Mouse (Mus musculus) forebrain, embryonic 15.5 days (tissue): ENCODE measurements around the gene Ankrd13a. TPM values are rescaled to one million over a fixed set of nuclear protein-coding genes. Genes with fewer than 3 reads are reported as not detected.
A peak's percentile ranks its signal among the peaks of the same experiment; 100 is the strongest.

Experiments
- ATAC-seq: fragments of 200-750 bp; cut with Nextera tagmentation; replicated peaks from 2 replicates; pipeline ENCODE4 v1.8.0; 2017; ENCODE audit warnings: mild to moderate bottlenecking, moderate TSS enrichment, moderate library complexity
- H3K27ac ChIP-seq: fragments of 300-500 bp; sonication (generic); replicated peaks from 2 replicates; pipeline ENCODE4 v1.5.1; 2015; ENCODE audit warnings: mild to moderate bottlenecking, inconsistent platforms
- H3K27me3 ChIP-seq: fragments of 300-500 bp; sonication (generic); 2 replicates; pipeline ENCODE4 v1.6.1; 2015; ENCODE audit warnings: inconsistent platforms
- H3K36me3 ChIP-seq: fragments of 300-500 bp; sonication (generic); 2 replicates; pipeline ENCODE4 v1.6.1; 2015; ENCODE audit warnings: mild to moderate bottlenecking, inconsistent platforms
- H3K4me1 ChIP-seq: fragments of 300-500 bp; sonication (generic); 2 replicates; pipeline ENCODE4 v1.6.1; 2015; ENCODE audit warnings: inconsistent platforms
- H3K4me2 ChIP-seq: fragments of 300-500 bp; sonication (generic); replicated peaks from 2 replicates; pipeline ENCODE4 v1.6.1; 2015; ENCODE audit warnings: mild to moderate bottlenecking, inconsistent platforms
- H3K4me3 ChIP-seq: fragments of 300-500 bp; sonication (generic); 2 replicates; pipeline ENCODE4 v1.5.1; 2015; ENCODE audit warnings: mild to moderate bottlenecking, inconsistent platforms
- H3K9ac ChIP-seq: fragments of 300-500 bp; sonication (generic); replicated peaks from 2 replicates; pipeline ENCODE4 v1.6.1; 2015; ENCODE audit warnings: mild to moderate bottlenecking, inconsistent platforms
- H3K9me3 ChIP-seq: fragments of 300-500 bp; sonication (generic); 2 replicates; pipeline ENCODE4 v1.6.1; 2016; ENCODE audit warnings: inconsistent platforms
- WGBS: fragments of 180-500 bp; shearing (Covaris S2); methylation state at CpG from one replicate; pipeline ENCODE4 v1.1.7; 2015; ENCODE audit warnings: mixed read lengths; 5-methylcytosine and 5-hydroxymethylcytosine counted together
- polyA plus RNA-seq: library from polyadenylated mRNA; unstranded; fragments of >200 nt; fragmentation: Nextera tagmentation; extraction: Ambion mirVana; gene quantifications from 2 replicates; pipeline ENCODE4 v1.2.1, GENCODE M21; 2015

The Ankrd13a gene
- 31.4 and 32.8 TPM in 2 replicates for polyA plus RNA-seq

- peaks cover 48% of the 10 kb centered on the region for H3K4me1 ChIP-seq
- WGBS, result under 1% methylated on average over 42 of the region's 73 CpGs
These were observed at the start of gene Ankrd13a for GRCm38 (mm10) chr5:114774403-114775051. Ankrd13a (plus strand) TSS chr5:114774677.

GRCm38 (mm10) chr5:114728160-114728559 lies 46.3 kb upstream of the Ankrd13a start:
- no peak for ATAC-seq
- 83% methylated on average over 10 of the region's 10 CpGs for WGBS

More at GRCm38 (mm10) chr5:114774403-114775051, at the start of gene Ankrd13a:
- peak within 1 kb of the TSS; percentile 71 for H3K4me2 ChIP-seq
- H3K9me3 ChIP-seq, result no peaks in the 10 kb centered on the region
- no peaks in the 10 kb centered on the region for H3K27me3 ChIP-seq
- H3K36me3 ChIP-seq, result no peaks in the 10 kb centered on the region
- H3K4me3 ChIP-seq, result peak within 1 kb of the TSS; percentile 76
- ATAC-seq, result peak; percentile 91
- H3K9ac ChIP-seq, result peak within 1 kb of the TSS; percentile 95
- H3K27ac ChIP-seq, result peak within 1 kb of the TSS; percentile 95

GRCm38 (mm10) chr5:114730129-114730528 lies 44.3 kb upstream of the Ankrd13a start:
- Histone ChIP-seq H3K4me3 (no peak overlapping the region), H3K4me1 (no peaks in the 10 kb centered on the region), H3K9ac (no peak overlapping the region), H3K27ac (no peak overlapping the region), H3K4me2 (no peak overlapping the region), H3K36me3 (peaks cover 58% of the 10 kb centered on the region), H3K9me3 (no peaks in the 10 kb centered on the region), H3K27me3 (no peaks in the 10 kb centered on the region)
- no peak for ATAC-seq
- WGBS, result 77% methylated on average over 10 of the region's 10 CpGs

More at GRCm38 (mm10) chr5:114728160-114728559, 46.3 kb upstream of the Ankrd13a start:
- Histone ChIP-seq H3K4me2 (no peak overlapping the region), H3K9ac (no peak overlapping the region), H3K36me3 (peaks cover 59% of the 10 kb centered on the region), H3K4me3 (no peak overlapping the region), H3K27ac (no peak overlapping the region), H3K27me3 (no peaks in the 10 kb centered on the region), H3K4me1 (no peaks in the 10 kb centered on the region), H3K9me3 (no peaks in the 10 kb centered on the region)

DNA sequence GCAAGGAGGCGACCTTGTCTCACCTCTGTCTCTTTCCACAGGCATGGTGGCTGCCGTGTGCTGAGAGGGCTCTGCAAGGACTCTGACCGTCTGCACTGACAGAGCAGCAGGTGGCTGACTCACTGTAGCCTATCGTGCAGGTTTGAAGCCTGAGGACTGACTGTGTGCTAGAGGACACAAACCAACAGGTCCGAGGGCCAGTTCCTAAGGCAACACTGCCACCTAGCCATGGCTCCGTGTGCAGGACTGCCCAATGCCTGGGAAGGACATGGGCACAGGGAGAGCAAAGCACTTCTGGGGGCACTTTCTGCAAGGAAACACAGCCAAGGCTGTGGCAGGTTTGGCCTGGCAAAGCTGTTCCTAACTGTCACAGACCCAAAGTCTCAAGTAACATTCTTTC lies 43.0 kb upstream of the Ankrd13a start:
- Histone ChIP-seq H3K27me3 (no peaks in the 10 kb centered on the region), H3K4me2 (no peak overlapping the region), H3K9ac (no peak overlapping the region), H3K36me3 (peaks cover 70% of the 10 kb centered on the region), H3K4me3 (no peak overlapping the region), H3K4me1 (no peaks in the 10 kb centered on the region), H3K9me3 (no peaks in the 10 kb centered on the region), H3K27ac (no peak overlapping the region)
- no peak for ATAC-seq
- WGBS, result 70% methylated on average over 6 of the region's 6 CpGs

- no peaks in the 10 kb centered on the region for H3K9me3 ChIP-seq
- no peak overlapping the region for H3K27ac ChIP-seq
- H3K4me3 ChIP-seq, result no peak overlapping the region
- H3K9ac ChIP-seq, result no peak overlapping the region
- ATAC-seq, result no peak
- no peak overlapping the region for H3K4me2 ChIP-seq
- no peaks in the 10 kb centered on the region for H3K27me3 ChIP-seq
- no peaks in the 10 kb centered on the region for H3K4me1 ChIP-seq
- 92% methylated on average over 15 of the region's 15 CpGs for WGBS
- H3K36me3 ChIP-seq, result peaks cover 75% of the 10 kb centered on the region
These were observed 42.5 kb upstream of the Ankrd13a start for GRCm38 (mm10) chr5:114731969-114732368.

GRCm38 (mm10) chr5:114733606-114734005 lies 40.9 kb upstream of the Ankrd13a start:
- no peak overlapping the region for H3K27ac ChIP-seq
- 96% methylated on average over 15 of the region's 15 CpGs for WGBS
- H3K9me3 ChIP-seq, result no peaks in the 10 kb centered on the region
- H3K4me1 ChIP-seq, result no peaks in the 10 kb centered on the region
- no peak for ATAC-seq
- no peak overlapping the region for H3K4me3 ChIP-seq
- H3K27me3 ChIP-seq, result no peaks in the 10 kb centered on the region
- no peak overlapping the region for H3K4me2 ChIP-seq
- no peak overlapping the region for H3K9ac ChIP-seq
- peaks cover 80% of the 10 kb centered on the region for H3K36me3 ChIP-seq

- H3K4me3 ChIP-seq, result no peak overlapping the region
- no peak overlapping the region for H3K4me2 ChIP-seq
- peaks cover 78% of the 10 kb centered on the region for H3K36me3 ChIP-seq
- no peak overlapping the region for H3K27ac ChIP-seq
- 0 out of 2 replicates have a peak, but pooled peaks cover under 1% of the 10 kb centered on the region for H3K4me1 ChIP-seq
- WGBS, result 82% methylated on average over 21 of the region's 21 CpGs
- H3K9me3 ChIP-seq, result no peaks in the 10 kb centered on the region
- no peaks in the 10 kb centered on the region for H3K27me3 ChIP-seq
- ATAC-seq, result no peak
- H3K9ac ChIP-seq, result no peak overlapping the region
These were observed 37.2 kb upstream of the Ankrd13a start for GRCm38 (mm10) chr5:114737090-114737887.

DNA sequence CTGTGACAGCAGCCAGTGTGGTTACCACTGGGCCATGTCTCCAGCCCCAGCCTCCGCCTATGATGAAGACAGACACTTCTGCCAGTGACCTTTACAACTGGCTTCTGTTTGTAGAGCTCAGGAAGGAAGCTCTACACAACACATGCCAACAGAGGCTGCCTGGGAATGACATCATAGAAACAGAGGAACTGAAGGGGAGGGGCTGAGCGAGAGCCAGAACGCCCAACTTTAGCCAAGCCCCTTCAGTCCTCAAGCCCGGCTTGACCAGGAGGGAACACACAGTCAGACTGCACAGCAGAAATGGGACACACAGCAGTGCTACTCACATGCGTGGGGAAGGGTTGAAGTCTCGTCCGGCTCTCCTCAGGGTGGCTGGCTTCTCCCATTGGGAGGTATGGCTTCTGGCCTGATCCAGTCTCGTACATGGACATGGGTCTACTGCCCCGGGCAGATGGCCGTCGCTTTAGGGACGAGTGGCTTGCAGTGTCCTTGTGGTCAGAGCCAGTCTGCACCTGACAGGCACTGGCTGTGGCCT lies 35.7 kb upstream of the Ankrd13a start:
- no peak for ATAC-seq
- WGBS, result 89% methylated on average over 12 of the region's 12 CpGs
- H3K36me3 ChIP-seq, result peaks cover 76% of the 10 kb centered on the region

GRCm38 (mm10) chr5:114740595-114740994 lies 33.9 kb upstream of the Ankrd13a start:
- 77% methylated on average over 4 of the region's 4 CpGs for WGBS
- Histone ChIP-seq H3K9ac (no peak overlapping the region), H3K36me3 (peaks cover 91% of the 10 kb centered on the region), H3K9me3 (no peaks in the 10 kb centered on the region), H3K27ac (no peak overlapping the region), H3K4me3 (no peak overlapping the region), H3K27me3 (no peaks in the 10 kb centered on the region), H3K4me1 (peaks cover 17% of the 10 kb centered on the region), H3K4me2 (no peak overlapping the region)
- no peak for ATAC-seq

More for the DNA sequence above, 35.7 kb upstream of the Ankrd13a start:
- H3K9ac ChIP-seq, result no peak overlapping the region
- H3K4me3 ChIP-seq, result no peak overlapping the region
- H3K27me3 ChIP-seq, result no peaks in the 10 kb centered on the region
- H3K4me2 ChIP-seq, result no peak overlapping the region
- H3K9me3 ChIP-seq, result no peaks in the 10 kb centered on the region
- peaks cover 14% of the 10 kb centered on the region for H3K4me1 ChIP-seq
- no peak overlapping the region for H3K27ac ChIP-seq

DNA sequence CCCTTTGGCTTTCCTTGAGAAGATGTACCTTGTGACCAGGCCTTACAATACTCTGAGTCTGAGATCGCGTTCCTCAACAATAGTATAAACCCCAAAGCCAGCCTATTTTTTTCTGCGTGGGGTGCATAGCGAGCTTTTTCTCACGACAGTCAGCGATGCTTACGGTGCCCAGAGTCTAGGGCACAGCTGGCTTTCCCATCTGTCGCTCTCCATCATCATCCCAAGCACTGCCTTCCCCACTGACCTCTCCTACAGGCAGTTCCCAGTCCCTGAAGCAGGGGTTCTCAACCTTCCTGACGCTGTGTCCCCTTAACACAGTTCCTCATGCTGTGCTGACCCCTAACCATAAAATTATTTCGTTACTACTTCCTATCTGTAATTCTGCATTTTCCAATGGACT lies 31.9 kb upstream of the Ankrd13a start:
- H3K27ac ChIP-seq, result peak overlapping the region; percentile 64
- 0 out of 2 replicates have a peak, but pooled peaks have one; percentile 32 for ATAC-seq
- H3K4me1 ChIP-seq, result peaks cover 17% of the 10 kb centered on the region
- H3K36me3 ChIP-seq, result peaks cover 86% of the 10 kb centered on the region
- H3K27me3 ChIP-seq, result no peaks in the 10 kb centered on the region
- no peak overlapping the region for H3K4me2 ChIP-seq
- H3K9ac ChIP-seq, result no peak overlapping the region
- H3K9me3 ChIP-seq, result no peaks in the 10 kb centered on the region
- no peak overlapping the region for H3K4me3 ChIP-seq
- 77% methylated on average over 10 of the region's 10 CpGs for WGBS

DNA sequence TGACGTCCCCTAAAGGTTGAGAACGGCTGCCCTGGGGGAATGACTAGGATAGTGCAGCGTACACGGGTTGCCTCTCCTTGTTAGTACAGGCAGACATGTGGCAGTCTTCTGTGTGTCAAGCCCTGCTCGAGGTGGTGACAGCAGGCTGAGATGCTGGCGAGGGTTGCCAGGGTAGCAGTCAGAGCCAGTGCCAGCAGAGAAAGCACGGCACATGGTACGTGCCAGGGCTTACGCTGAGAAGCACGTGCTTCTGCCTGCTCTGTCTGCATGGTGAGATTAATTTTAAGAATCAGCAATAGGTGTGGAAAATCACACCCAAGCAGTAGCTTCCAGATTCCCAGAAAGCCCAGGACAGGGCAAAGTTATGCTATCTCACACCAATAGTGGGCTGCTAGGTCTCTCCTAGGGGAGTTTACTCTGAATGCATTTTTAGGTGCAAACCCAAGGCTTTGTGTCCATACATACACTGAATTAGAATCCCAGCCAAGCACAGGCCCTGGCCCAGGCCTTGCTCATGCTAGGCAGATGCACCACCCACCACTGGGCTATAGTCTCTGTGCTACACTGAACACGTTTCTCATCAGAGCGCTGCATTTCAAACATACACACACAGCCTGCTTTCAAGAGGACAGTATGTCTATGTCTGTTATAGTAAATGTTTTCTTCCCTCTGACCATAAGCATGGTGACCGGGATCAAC lies 31.3 kb upstream of the Ankrd13a start:
- H3K36me3 ChIP-seq, result peaks cover 86% of the 10 kb centered on the region
- peak overlapping the region; percentile 64 for H3K27ac ChIP-seq
- WGBS, result 74% methylated on average over 13 of the region's 13 CpGs

More for the DNA sequence above, 31.3 kb upstream of the Ankrd13a start:
- peak; percentile 91 for ATAC-seq
- H3K4me1 ChIP-seq, result peaks cover 17% of the 10 kb centered on the region
- H3K9ac ChIP-seq, result no peak overlapping the region
- H3K4me3 ChIP-seq, result no peak overlapping the region
- H3K9me3 ChIP-seq, result no peaks in the 10 kb centered on the region
- H3K27me3 ChIP-seq, result no peaks in the 10 kb centered on the region
- H3K4me2 ChIP-seq, result no peak overlapping the region
